Mouse (Mus musculus) midbrain, embryonic 12.5 days (tissue): Measurements from ENCODE around the gene Lgals3bp. TPM values are rescaled to one million over a fixed set of nuclear protein-coding genes. Genes with fewer than 3 reads are reported as not detected.
A peak's percentile ranks its signal among the peaks of the same experiment; 100 is the strongest.

ENCODE experiments used
- ATAC-seq: fragments of 200-750 bp; cut with Nextera tagmentation; 2 replicates; pipeline ENCODE4 v1.8.0; 2017; ENCODE audit warnings: low read depth, moderate TSS enrichment, moderate library complexity; ENCODE audit not compliant: low FRiP score
- H3K27ac ChIP-seq: fragments of 300-500 bp; sonication (generic); replicated peaks from 2 replicates; pipeline ENCODE4 v1.5.1; 2016; ENCODE audit warnings: mild to moderate bottlenecking
- H3K27me3 ChIP-seq: fragments of 300-500 bp; sonication (generic); 2 replicates; pipeline ENCODE4 v1.6.1; 2016; ENCODE audit warnings: mild to moderate bottlenecking
- H3K36me3 ChIP-seq: fragments of 300-500 bp; sonication (generic); 2 replicates; pipeline ENCODE4 v1.6.1; 2016
- H3K4me1 ChIP-seq: fragments of 300-500 bp; sonication (generic); 2 replicates; pipeline ENCODE4 v1.6.1; 2016
- H3K4me2 ChIP-seq: fragments of 300-500 bp; sonication (generic); replicated peaks from 2 replicates; pipeline ENCODE4 v1.6.1; 2016; ENCODE audit warnings: mild to moderate bottlenecking, moderate library complexity
- H3K4me3 ChIP-seq: fragments of 300-500 bp; sonication (generic); 2 replicates; pipeline ENCODE4 v1.5.1; 2016; ENCODE audit warnings: mild to moderate bottlenecking
- H3K9ac ChIP-seq: fragments of 300-500 bp; sonication (generic); replicated peaks from 2 replicates; pipeline ENCODE4 v1.6.1; 2016; ENCODE audit warnings: mild to moderate bottlenecking, moderate library complexity
- H3K9me3 ChIP-seq: fragments of 300-500 bp; sonication (generic); 2 replicates; pipeline ENCODE4 v1.6.1; 2016; ENCODE audit warnings: mild to moderate bottlenecking
- WGBS: fragments of 180-500 bp; shearing (Covaris S2); methylation state at CpG from one replicate; pipeline ENCODE4 v1.1.7; 2016; 5-methylcytosine and 5-hydroxymethylcytosine counted together
- polyA plus RNA-seq: library from polyadenylated mRNA; unstranded; fragments of >200 nt; fragmentation: Nextera tagmentation; extraction: Ambion mirVana; gene quantifications from 2 replicates; pipeline ENCODE4 v1.2.1, GENCODE M21; 2016

The Lgals3bp gene
- polyA plus RNA-seq, 1 experiment from 2014 or later = 1.7 TPM

DNA sequence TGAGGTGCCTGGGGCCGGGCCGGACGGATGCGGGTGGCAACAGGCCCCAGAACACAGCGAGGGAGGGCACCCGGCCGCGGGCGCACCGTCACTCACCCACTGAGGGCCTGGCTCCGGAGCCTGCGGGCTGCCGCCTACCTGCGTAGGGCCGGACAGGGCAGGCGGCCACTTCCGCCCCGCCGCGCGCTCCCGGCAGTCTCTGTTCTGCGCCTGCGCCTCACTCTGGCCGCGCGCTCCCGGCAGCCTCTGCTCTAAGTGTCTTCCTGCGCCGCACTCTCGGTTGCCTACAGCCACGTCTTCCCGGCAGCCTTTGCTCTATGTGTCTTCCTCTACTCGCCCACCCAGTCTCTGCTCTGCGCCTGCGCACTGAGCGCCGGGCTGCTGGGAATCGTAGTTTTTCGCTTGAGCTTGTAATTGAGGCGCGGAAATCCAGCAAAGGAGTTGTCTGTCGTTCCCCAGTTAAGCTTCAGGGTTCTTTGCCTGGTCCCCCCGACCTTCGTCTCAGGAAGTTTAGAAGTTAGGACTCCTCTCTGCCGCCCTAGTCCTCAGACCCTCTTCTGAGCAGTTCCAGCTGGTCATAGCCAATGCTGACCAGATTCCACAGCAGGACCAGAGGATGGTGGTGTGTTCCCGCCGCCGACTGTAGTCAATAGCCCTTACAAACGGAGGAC lies 17.1 kb upstream of the Lgals3bp start, which contains the start of gene Cant1:
Gene Cant1 (minus strand): TSS at position 253 of the 671 bp plus-strand sequence.
- Histone ChIP-seq H3K4me1 (peaks cover 36% of the 10 kb centered on the region), H3K27me3 (peaks cover 3% of the 10 kb centered on the region), H3K4me2 (peak within 1 kb of the TSS; percentile 97), H3K4me3 (peak within 1 kb of the TSS; percentile 93), H3K27ac (peak within 1 kb of the TSS; percentile 65), H3K9ac (peak within 1 kb of the TSS; percentile 96), H3K36me3 (peaks cover 22% of the 10 kb centered on the region; the same call in 1 of the 2 replicates), H3K9me3 (no peaks in the 10 kb centered on the region)
- under 1% methylated on average over 49 of the region's 50 CpGs for WGBS
- ATAC-seq = peak; percentile 92

- Histone ChIP-seq H3K27ac (peak overlapping the region; percentile 54; the same call in 1 of the 2 replicates), H3K36me3 (peaks cover 27% of the 10 kb centered on the region; the same call in 1 of the 2 replicates), H3K9ac (peak overlapping the region; percentile 96), H3K4me3 (peak overlapping the region; percentile 93), H3K4me1 (peaks cover 31% of the 10 kb centered on the region), H3K9me3 (no peaks in the 10 kb centered on the region), H3K27me3 (no peaks in the 10 kb centered on the region), H3K4me2 (peak overlapping the region; percentile 97)
- peak; percentile 14; the same call in 1 of the 2 replicates for ATAC-seq
- 7% methylated on average over 12 of the region's 12 CpGs for WGBS
Observed at GRCm38 (mm10) chr11:118418442-118418833, 16.5 kb upstream of the Lgals3bp start.

- H3K27me3 ChIP-seq = no peaks in the 10 kb centered on the region
- peaks cover 28% of the 10 kb centered on the region; the same call in 1 of the 2 replicates for H3K36me3 ChIP-seq
- no peak overlapping the region for H3K4me3 ChIP-seq
- ATAC-seq = no peak
- no peak overlapping the region for H3K27ac ChIP-seq
- peaks cover 27% of the 10 kb centered on the region for H3K4me1 ChIP-seq
- no peaks in the 10 kb centered on the region for H3K9me3 ChIP-seq
- H3K4me2 ChIP-seq = peak overlapping the region; percentile 97
- no peak overlapping the region for H3K9ac ChIP-seq
- 94% methylated on average over 9 of the region's 9 CpGs for WGBS
Observed at GRCm38 (mm10) chr11:118417496-118417895, 15.6 kb upstream of the Lgals3bp start.

DNA sequence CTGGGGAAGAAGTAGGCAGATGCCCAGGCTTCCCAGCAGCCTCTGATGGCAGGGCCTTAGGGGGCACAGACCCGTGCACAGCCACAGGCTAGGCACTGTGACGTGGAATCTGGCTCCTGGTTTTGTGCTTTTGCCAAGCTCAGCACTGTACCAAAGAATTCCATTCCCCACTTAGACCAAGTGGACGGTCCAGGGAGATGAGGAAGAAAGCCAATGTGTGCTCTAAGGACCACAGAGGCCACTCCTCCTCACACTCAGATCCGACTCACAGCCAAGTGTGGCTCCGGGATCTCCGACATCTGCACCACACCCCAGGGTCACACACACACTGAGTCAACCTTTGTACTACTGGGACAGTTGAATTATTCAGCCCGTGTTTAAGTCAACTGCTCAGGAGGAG lies 14.2 kb upstream of the Lgals3bp start:
- no peak for ATAC-seq
- Histone ChIP-seq H3K4me2 (no peak overlapping the region), H3K27ac (no peak overlapping the region), H3K9me3 (no peaks in the 10 kb centered on the region), H3K9ac (no peak overlapping the region), H3K36me3 (peaks cover 30% of the 10 kb centered on the region), H3K4me3 (no peak overlapping the region), H3K4me1 (peaks cover 27% of the 10 kb centered on the region), H3K27me3 (no peaks in the 10 kb centered on the region)
- WGBS = 89% methylated on average over 7 of the region's 7 CpGs

DNA sequence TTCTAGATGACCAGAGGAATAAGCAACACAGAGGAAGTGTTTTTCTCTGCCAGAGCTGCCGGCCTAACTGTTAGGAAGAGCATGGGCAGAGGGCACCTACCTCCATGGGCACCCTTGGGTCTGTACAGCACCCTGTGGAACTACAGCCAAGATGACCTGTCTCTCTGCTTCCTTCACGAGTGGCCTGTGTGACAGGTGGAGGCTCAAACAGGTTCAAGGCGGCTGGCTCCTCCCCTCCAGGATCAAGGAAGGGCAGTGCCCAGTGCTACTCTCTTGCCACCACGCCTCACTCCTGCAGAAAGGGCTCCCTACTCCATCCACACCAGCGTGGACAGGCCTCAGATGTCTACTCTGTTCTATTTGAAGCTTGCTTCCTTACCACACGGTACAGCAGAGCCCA lies 13.7 kb upstream of the Lgals3bp start:
- no peak overlapping the region for H3K9ac ChIP-seq
- H3K4me2 ChIP-seq = no peak overlapping the region
- H3K27me3 ChIP-seq = no peaks in the 10 kb centered on the region
- H3K27ac ChIP-seq = no peak overlapping the region
- WGBS = 87% methylated on average over 6 of the region's 6 CpGs
- no peak for ATAC-seq
- H3K4me1 ChIP-seq = peaks cover 27% of the 10 kb centered on the region
- H3K4me3 ChIP-seq = no peak overlapping the region
- H3K36me3 ChIP-seq = peaks cover 35% of the 10 kb centered on the region
- no peaks in the 10 kb centered on the region for H3K9me3 ChIP-seq

DNA sequence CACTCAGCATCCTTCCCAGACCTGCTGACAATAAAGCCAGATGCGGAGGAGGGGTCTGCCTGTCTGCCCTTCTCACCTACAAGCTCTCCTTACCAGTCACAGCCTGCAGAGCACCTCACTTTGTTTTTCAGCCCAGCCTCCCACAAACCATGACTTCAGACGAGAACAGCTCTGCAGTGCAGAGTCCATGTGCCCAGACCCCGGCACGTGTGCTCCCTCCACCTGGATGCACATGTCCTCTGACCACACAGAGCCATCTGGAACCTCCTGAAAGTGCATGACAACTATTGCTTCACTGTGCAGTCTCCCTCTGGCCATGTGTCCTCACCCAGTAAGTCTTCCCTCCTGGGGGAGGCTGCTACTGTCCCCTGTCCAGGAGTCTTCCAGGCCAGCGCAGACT lies 12.4 kb upstream of the Lgals3bp start:
- no peak overlapping the region for H3K27ac ChIP-seq
- H3K9ac ChIP-seq = no peak overlapping the region
- H3K4me2 ChIP-seq = no peak overlapping the region
- H3K4me3 ChIP-seq = no peak overlapping the region
- 91% methylated on average over 5 of the region's 5 CpGs for WGBS
- peaks cover 43% of the 10 kb centered on the region for H3K36me3 ChIP-seq
- H3K4me1 ChIP-seq = peaks cover 20% of the 10 kb centered on the region
- no peaks in the 10 kb centered on the region for H3K27me3 ChIP-seq
- no peaks in the 10 kb centered on the region for H3K9me3 ChIP-seq
- ATAC-seq = no peak

GRCm38 (mm10) chr11:118413055-118413454 lies 11.2 kb upstream of the Lgals3bp start:
- 90% methylated on average over 4 of the region's 4 CpGs for WGBS

DNA sequence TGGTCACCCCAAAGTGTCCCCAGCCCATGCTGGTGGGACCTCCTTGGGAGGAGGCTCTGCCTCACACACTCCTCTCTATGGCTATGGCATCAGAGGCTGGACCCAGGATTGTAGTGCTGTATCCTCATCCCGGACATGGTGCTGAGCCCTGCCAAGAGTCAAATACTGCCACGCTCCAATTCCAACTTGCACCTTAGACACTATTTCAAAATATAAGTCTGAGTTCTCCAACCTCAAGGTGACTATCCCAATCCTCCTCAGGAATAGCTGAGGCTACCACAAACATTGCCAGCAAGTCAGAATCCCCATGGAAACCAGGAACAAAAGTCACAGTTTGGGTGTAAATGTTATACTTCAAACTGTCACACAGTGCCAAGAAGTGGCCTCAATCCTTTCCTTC lies 10.7 kb upstream of the Lgals3bp start:
- WGBS = 86% methylated on average over 2 of the region's 2 CpGs
- no peak overlapping the region for H3K9ac ChIP-seq
- no peaks in the 10 kb centered on the region for H3K27me3 ChIP-seq
- H3K4me3 ChIP-seq = no peak overlapping the region
- H3K4me2 ChIP-seq = no peak overlapping the region
- ATAC-seq = no peak
- H3K4me1 ChIP-seq = peaks cover 12% of the 10 kb centered on the region
- H3K9me3 ChIP-seq = no peaks in the 10 kb centered on the region
- H3K36me3 ChIP-seq = peaks cover 55% of the 10 kb centered on the region
- H3K27ac ChIP-seq = no peak overlapping the region

More at GRCm38 (mm10) chr11:118413055-118413454, 11.2 kb upstream of the Lgals3bp start:
- no peak for ATAC-seq
- Histone ChIP-seq H3K27ac (no peak overlapping the region), H3K4me3 (no peak overlapping the region), H3K4me1 (peaks cover 16% of the 10 kb centered on the region), H3K9ac (no peak overlapping the region), H3K9me3 (no peaks in the 10 kb centered on the region), H3K4me2 (no peak overlapping the region), H3K36me3 (peaks cover 51% of the 10 kb centered on the region), H3K27me3 (no peaks in the 10 kb centered on the region)

GRCm38 (mm10) chr11:118411271-118411670 lies 9.4 kb upstream of the Lgals3bp start:
- Histone ChIP-seq H3K9me3 (no peaks in the 10 kb centered on the region), H3K27me3 (no peaks in the 10 kb centered on the region), H3K27ac (no peak overlapping the region), H3K4me1 (no peaks in the 10 kb centered on the region), H3K4me2 (no peak overlapping the region), H3K9ac (no peak overlapping the region), H3K4me3 (no peak overlapping the region), H3K36me3 (peaks cover 68% of the 10 kb centered on the region)
- WGBS = 94% methylated on average over 8 of the region's 8 CpGs
- no peak for ATAC-seq

GRCm38 (mm10) chr11:118410479-118410878 lies 8.6 kb upstream of the Lgals3bp start:
- no peaks in the 10 kb centered on the region for H3K9me3 ChIP-seq
- no peaks in the 10 kb centered on the region for H3K27me3 ChIP-seq
- H3K36me3 ChIP-seq = peaks cover 70% of the 10 kb centered on the region
- no peak overlapping the region for H3K9ac ChIP-seq
- ATAC-seq = no peak
- 94% methylated on average over 10 of the region's 10 CpGs for WGBS
- H3K4me1 ChIP-seq = no peaks in the 10 kb centered on the region
- no peak overlapping the region for H3K27ac ChIP-seq
- no peak overlapping the region for H3K4me3 ChIP-seq
- H3K4me2 ChIP-seq = no peak overlapping the region

GRCm38 (mm10) chr11:118410073-118410444 lies 8.2 kb upstream of the Lgals3bp start:
- H3K27me3 ChIP-seq = no peaks in the 10 kb centered on the region
- no peaks in the 10 kb centered on the region for H3K4me1 ChIP-seq
- no peaks in the 10 kb centered on the region for H3K9me3 ChIP-seq
- H3K27ac ChIP-seq = no peak overlapping the region
- H3K9ac ChIP-seq = no peak overlapping the region
- peaks cover 68% of the 10 kb centered on the region for H3K36me3 ChIP-seq
- no peak overlapping the region for H3K4me2 ChIP-seq
- 87% methylated on average over 1 of the region's 1 CpGs for WGBS
- no peak overlapping the region for H3K4me3 ChIP-seq
- no peak for ATAC-seq

- Histone ChIP-seq H3K9me3 (no peaks in the 10 kb centered on the region), H3K27me3 (no peaks in the 10 kb centered on the region), H3K27ac (no peak overlapping the region), H3K9ac (no peak overlapping the region), H3K4me3 (no peak overlapping the region), H3K4me2 (no peak overlapping the region), H3K4me1 (no peaks in the 10 kb centered on the region), H3K36me3 (peaks cover 61% of the 10 kb centered on the region)
- no peak for ATAC-seq
- WGBS = 91% methylated on average over 12 of the region's 12 CpGs
Observed at GRCm38 (mm10) chr11:118409106-118410072, 7.5 kb upstream of the Lgals3bp start.
